Mouse (Mus musculus) E14TG2a.4 (cell line): Measurements from ENCODE around the gene Cd200r1.
A peak's percentile ranks its signal among the peaks of the same experiment; 100 is the strongest.

Experiments used
- CTCF ChIP-seq: conservative IDR thresholded peaks from 2 replicates; pipeline ENCODE4 v1.5.1; 2014; ENCODE audit warnings: low read length
- POU5F1 ChIP-seq: IDR thresholded peaks from 2 replicates; pipeline ENCODE4 v1.6.1; 2014; ENCODE audit warnings: low read length, borderline replicate concordance

DNA sequence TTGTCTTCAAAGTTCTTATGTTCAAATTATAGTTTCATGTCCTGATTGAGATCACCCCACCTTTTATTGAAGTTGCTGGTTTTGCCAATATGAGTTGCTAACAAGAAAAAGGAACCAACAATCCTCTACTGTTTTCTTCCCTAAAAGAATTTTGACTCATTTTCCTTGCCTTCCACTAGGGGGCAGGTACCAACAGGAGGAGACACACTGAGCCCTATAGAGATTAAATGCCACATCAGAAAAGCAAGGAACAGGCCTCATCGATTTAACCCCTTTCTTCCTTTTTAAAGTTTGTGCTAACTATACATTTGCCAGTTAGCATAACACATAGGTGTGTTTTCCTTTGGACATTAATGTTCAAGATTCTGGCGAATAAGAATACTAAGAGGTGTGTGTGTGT, 2.4 kb downstream of the Cd200r1 start:
- TF ChIP-seq CTCF, result peak; percentile 74
- no peak for TF ChIP-seq POU5F1
